Mouse (Mus musculus): ENCODE measurements around the gene Prss3. TPM values are rescaled to one million over a fixed set of nuclear protein-coding genes. Genes with fewer than 3 reads are reported as not detected.

Gene Prss3
- polyA plus RNA-seq (2012; rRNA removed), result not detected in 2 replicates

GRCm38 (mm10) chr6:41377578-41377977 is at the start of gene Prss3:
Gene Prss3, minus strand, starts transcription at chr6:41377678.

GRCm38 (mm10) chr6:41392056-41392455 is 14.6 kb upstream of the Prss3 start, which contains the start of gene Gm5771:
Gene Gm5771, plus strand, starts transcription at chr6:41392356.

DNA sequence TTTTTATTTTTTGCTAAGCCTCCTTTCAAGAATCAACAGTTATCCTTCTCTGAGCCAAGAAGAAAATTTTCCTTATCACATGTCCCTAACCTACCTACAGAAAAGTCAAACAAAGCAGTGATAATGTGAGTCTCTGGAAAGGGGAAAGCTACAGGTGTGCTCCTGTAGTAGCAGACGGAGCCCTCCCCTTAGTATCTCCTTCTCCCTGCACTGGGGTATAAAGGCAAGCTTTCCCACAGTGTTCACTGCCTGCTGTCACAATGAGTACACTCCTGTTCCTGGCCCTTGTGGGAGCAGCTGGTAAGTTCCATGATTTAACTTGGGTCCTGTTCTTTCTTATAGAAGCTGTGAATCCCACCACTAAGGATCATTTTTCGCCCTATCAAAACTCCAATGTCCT is 23.5 kb downstream of the Prss3 start, which contains the start of gene Try10:
Gene Try10 (plus strand): TSS at position 174 of the 400 bp plus-strand sequence.

Other genes with a start within 250 kb of the Prss3 start
- gene Try4, start 75.4 kb downstream of the Prss3 start, polyA plus RNA-seq (2012; rRNA removed), result not detected in 2 replicates
- not detected in 2 replicates for gene Try5, start 60.8 kb downstream of the Prss3 start, polyA plus RNA-seq (2012; rRNA removed)
- gene Try10, start 23.6 kb downstream of the Prss3 start, polyA plus RNA-seq (2012; rRNA removed), result not detected in 2 replicates
- not detected in 2 replicates for gene Gm5771, start 14.7 kb upstream of the Prss3 start, polyA plus RNA-seq (2012; rRNA removed)
- gene Gm10334, start 68.5 kb upstream of the Prss3 start, polyA plus RNA-seq (2012; rRNA removed), result not detected in 2 replicates
- not detected in 2 replicates for gene Prss1, start 81.3 kb upstream of the Prss3 start, polyA plus RNA-seq (2012; rRNA removed)
- gene Prss2, start 144.1 kb upstream of the Prss3 start, polyA plus RNA-seq (2012; rRNA removed), result 0.07 TPM in 1 of 2 replicates, not detected in the other
- 0.67 and 0.76 TPM in 2 replicates for gene Ephb6, start 227.8 kb upstream of the Prss3 start, polyA plus RNA-seq (2012; rRNA removed)

Data from liver, embryonic 14 days (tissue).